Mouse (Mus musculus) liver, embryonic 13.5 days (tissue): Measurements from ENCODE around the gene Soga3. TPM values are rescaled to one million over a fixed set of nuclear protein-coding genes. Genes with fewer than 3 reads are reported as not detected.

ENCODE experiments used
- ATAC-seq: fragments of 200-750 bp; cut with Nextera tagmentation; 2 replicates; pipeline ENCODE4 v1.8.0; 2017; ENCODE audit warnings: low read depth, mild to moderate bottlenecking, moderate number of reproducible peaks, moderate library complexity
- DNase-seq: peaks from one replicate; pipeline ENCODE4 v3.0.0; 2022
- H3K27ac ChIP-seq: fragments of 300-500 bp; sonication (generic); 2 replicates; pipeline ENCODE4 v1.5.1; 2015; ENCODE audit warnings: moderate library complexity, mild to moderate bottlenecking, inconsistent platforms
- H3K27me3 ChIP-seq: fragments of 300-500 bp; sonication (generic); 2 replicates; pipeline ENCODE4 v1.6.1; 2015; ENCODE audit warnings: mild to moderate bottlenecking, inconsistent platforms
- H3K36me3 ChIP-seq: fragments of 300-500 bp; sonication (generic); 2 replicates; pipeline ENCODE4 v1.6.1; 2015; ENCODE audit warnings: mild to moderate bottlenecking, inconsistent platforms
- H3K4me1 ChIP-seq: fragments of 300-500 bp; sonication (generic); replicated peaks from 2 replicates; pipeline ENCODE4 v1.6.1; 2015; ENCODE audit warnings: inconsistent platforms
- H3K4me2 ChIP-seq: fragments of 300-500 bp; sonication (generic); 2 replicates; pipeline ENCODE4 v1.6.1; 2015; ENCODE audit warnings: inconsistent platforms, mild to moderate bottlenecking, moderate library complexity
- H3K4me3 ChIP-seq: fragments of 300-500 bp; sonication (generic); replicated peaks from 2 replicates; pipeline ENCODE4 v1.5.1; 2015; ENCODE audit warnings: mild to moderate bottlenecking, inconsistent platforms
- H3K9ac ChIP-seq: fragments of 300-500 bp; sonication (generic); 2 replicates; pipeline ENCODE4 v1.6.1; 2015; ENCODE audit warnings: mild to moderate bottlenecking, inconsistent platforms
- H3K9me3 ChIP-seq: fragments of 300-500 bp; sonication (generic); replicated peaks from 2 replicates; pipeline ENCODE4 v1.6.1; 2016; ENCODE audit warnings: inconsistent platforms
- WGBS: fragments of 180-500 bp; shearing (Covaris S2); methylation state at CpG from one replicate; pipeline ENCODE4 v1.1.7; 2015; ENCODE audit not compliant: insufficient replicate concordance; 5-methylcytosine and 5-hydroxymethylcytosine counted together
- polyA plus RNA-seq: library from polyadenylated mRNA; unstranded; fragments of >200 nt; fragmentation: Nextera tagmentation; extraction: Ambion mirVana; gene quantifications from 2 replicates; pipeline ENCODE4 v1.2.1, GENCODE M21; 2015

The Soga3 gene
- polyA plus RNA-seq, 1 experiment from 2014 or later, result 0.13 TPM

DNA sequence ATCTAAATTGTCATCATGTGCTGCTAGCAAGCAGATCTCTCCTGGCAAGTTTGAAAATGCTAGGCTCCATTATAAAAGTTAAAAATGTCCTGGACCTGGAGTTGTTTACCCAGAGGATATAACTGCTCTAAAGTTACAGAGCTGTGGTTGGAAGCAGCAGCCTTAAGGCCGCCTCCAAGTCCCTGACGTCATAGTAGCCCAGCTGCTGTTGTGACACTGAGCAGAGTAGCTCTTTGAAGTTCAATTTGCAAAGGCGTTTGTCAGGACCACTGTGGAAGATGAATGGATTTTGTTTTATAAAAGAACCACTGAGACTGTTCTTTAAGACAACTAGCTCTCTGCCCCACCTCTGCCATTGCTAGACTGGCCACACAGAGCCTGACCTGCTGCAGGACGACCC is 67.8 kb downstream of the Soga3 start, which contains the start of gene 9330159F19Rik:
9330159F19Rik (plus strand) TSS at position 154 of the 400 bp plus-strand sequence.
- no peak within 1 kb of the TSS for H3K4me2 ChIP-seq
- H3K36me3 ChIP-seq, result no peaks in the 10 kb centered on the region
- H3K27me3 ChIP-seq, result no peaks in the 10 kb centered on the region
- H3K9ac ChIP-seq, result no peak within 1 kb of the TSS
- no peak within 1 kb of the TSS for H3K27ac ChIP-seq
- H3K4me1 ChIP-seq, result no peaks in the 10 kb centered on the region
- no peaks in the 10 kb centered on the region for H3K9me3 ChIP-seq
- 13% methylated on average over 4 of the region's 4 CpGs for WGBS
- no peak for DNase-seq
- ATAC-seq, result no peak
- no peak within 1 kb of the TSS for H3K4me3 ChIP-seq

DNA sequence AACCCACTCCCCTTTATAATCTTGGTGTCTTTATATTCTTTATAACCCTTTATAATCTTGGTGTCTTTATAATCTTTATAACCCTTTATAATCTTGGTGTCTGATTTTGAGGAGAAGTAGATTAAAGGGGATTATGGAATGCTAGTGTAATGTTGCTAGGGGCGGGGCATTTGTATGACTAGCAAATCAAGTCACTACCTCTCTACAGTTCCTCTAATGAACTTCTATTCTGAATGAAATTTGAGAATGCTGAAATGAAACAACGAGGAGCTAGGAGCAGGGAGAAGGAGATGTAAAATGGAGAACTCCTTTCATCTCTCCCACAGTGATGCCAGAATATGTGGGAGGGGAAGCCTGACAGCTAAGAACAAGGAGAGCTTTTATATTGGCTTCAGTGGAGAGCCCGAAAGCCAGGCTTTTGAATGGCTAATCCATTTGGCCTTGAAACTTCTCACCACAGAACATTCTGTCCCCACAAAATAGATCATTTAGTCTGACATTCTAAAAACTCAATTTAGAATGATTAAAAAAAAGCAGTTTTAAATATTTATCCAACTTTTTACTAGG is 70.0 kb downstream of the Soga3 start:
- Histone ChIP-seq H3K36me3 (no peaks in the 10 kb centered on the region), H3K4me3 (no peak overlapping the region), H3K9me3 (no peaks in the 10 kb centered on the region), H3K27ac (no peak overlapping the region), H3K27me3 (no peaks in the 10 kb centered on the region), H3K9ac (no peak overlapping the region), H3K4me2 (no peak overlapping the region), H3K4me1 (no peaks in the 10 kb centered on the region)
- WGBS, result 54% methylated on average over 3 of the region's 3 CpGs
- DNase-seq, result no peak
- no peak for ATAC-seq

DNA sequence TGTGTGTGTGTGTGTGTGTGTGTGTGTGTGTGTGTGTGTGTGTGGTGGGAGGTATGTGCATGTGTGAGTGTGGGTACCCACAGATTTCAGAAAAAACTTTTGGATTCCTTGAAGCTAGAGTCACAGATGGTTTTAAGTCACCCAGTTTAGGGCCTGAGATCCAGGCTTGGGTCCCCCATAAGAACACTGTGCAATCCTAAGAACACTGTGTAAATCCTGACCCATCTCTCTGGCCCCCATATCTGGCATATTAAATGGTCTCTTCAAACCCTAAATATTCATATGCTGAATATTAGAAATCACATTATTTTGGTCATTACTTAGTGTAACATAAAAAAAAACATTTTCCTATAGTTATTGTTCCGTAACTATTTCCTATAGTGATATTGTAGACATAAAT is 73.3 kb downstream of the Soga3 start:
- Histone ChIP-seq H3K27ac (no peak overlapping the region), H3K4me2 (no peak overlapping the region), H3K27me3 (no peaks in the 10 kb centered on the region), H3K9ac (no peak overlapping the region), H3K4me3 (no peak overlapping the region), H3K36me3 (no peaks in the 10 kb centered on the region), H3K4me1 (no peaks in the 10 kb centered on the region), H3K9me3 (no peaks in the 10 kb centered on the region)
- ATAC-seq (no peak), DNase-seq (no peak)
- 64% methylated on average over 1 of the region's 1 CpGs for WGBS

- H3K4me2 ChIP-seq, result no peak overlapping the region
- H3K27ac ChIP-seq, result no peak overlapping the region
- 70% methylated on average over 2 of the region's 2 CpGs for WGBS
- no peak for ATAC-seq
- H3K9ac ChIP-seq, result no peak overlapping the region
- H3K27me3 ChIP-seq, result no peaks in the 10 kb centered on the region
- H3K4me1 ChIP-seq, result no peaks in the 10 kb centered on the region
- H3K4me3 ChIP-seq, result no peak overlapping the region
- no peaks in the 10 kb centered on the region for H3K36me3 ChIP-seq
- no peaks in the 10 kb centered on the region for H3K9me3 ChIP-seq
- DNase-seq, result no peak
Measured at GRCm38 (mm10) chr10:29217451-29217850, 73.8 kb downstream of the Soga3 start.

DNA sequence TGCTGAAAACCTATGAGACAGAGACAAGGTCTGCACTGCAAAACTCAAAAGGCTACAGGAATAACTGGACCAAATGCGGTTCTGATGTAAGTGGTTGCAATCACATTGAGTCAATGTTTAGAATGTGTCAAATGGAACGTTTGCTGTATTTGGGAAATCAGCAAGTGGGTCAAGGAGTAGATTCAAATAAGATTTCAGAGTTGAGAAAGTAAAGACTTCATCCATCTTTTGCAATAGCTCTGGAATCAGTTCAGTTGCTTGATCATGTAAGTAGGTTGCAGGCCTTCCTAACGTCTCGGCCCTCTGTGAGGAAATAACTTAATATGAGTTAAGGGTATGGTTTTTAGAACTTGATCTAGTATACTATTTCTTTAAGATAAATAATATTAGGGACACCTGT is 81.7 kb downstream of the Soga3 start:
- Histone ChIP-seq H3K36me3 (no peaks in the 10 kb centered on the region), H3K9ac (no peak overlapping the region), H3K4me1 (no peaks in the 10 kb centered on the region), H3K27ac (no peak overlapping the region), H3K27me3 (no peaks in the 10 kb centered on the region), H3K4me2 (no peak overlapping the region), H3K9me3 (no peaks in the 10 kb centered on the region), H3K4me3 (no peak overlapping the region)
- WGBS, result 61% methylated on average over 4 of the region's 4 CpGs
- DNase-seq (no peak), ATAC-seq (no peak)

DNA sequence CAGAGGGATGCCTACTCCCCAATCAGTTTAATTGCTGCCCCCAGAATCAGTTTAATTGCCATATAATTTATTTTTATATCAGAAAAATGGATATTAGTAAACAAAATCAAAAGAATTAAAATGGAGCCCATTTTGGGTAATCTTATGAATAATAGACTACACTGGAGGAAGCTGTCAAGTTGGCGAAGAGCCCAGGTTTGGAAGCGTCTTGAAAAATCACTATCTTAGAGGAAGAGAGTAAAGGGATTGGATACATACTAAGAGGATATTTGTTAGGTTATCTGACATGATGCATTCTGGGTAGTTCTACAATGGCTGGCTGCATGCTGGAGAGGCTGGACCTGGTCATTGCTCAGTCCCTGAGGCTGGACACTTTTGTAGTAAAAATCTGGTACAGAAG is 87.6 kb downstream of the Soga3 start:
- no peaks in the 10 kb centered on the region for H3K4me1 ChIP-seq
- no peak overlapping the region for H3K27ac ChIP-seq
- WGBS, result 66% methylated on average over 2 of the region's 2 CpGs

More for the DNA sequence above, 87.6 kb downstream of the Soga3 start:
- Histone ChIP-seq H3K27me3 (no peaks in the 10 kb centered on the region), H3K4me2 (no peak overlapping the region), H3K4me3 (no peak overlapping the region), H3K36me3 (no peaks in the 10 kb centered on the region), H3K9me3 (no peaks in the 10 kb centered on the region), H3K9ac (no peak overlapping the region)
- DNase-seq (no peak), ATAC-seq (no peak)

Other genes with a start within 250 kb of the Soga3 start
- gene 2310057J18Rik, start 157.5 kb upstream of the Soga3 start, polyA plus RNA-seq, result not detected in 2 replicates
- not detected in 2 replicates for gene Gm49353, start 55.1 kb downstream of the Soga3 start, polyA plus RNA-seq
- gene 9330159F19Rik, start 67.8 kb downstream of the Soga3 start, polyA plus RNA-seq, result 0.03 TPM in 2 replicates
- gene Echdc1, start 169.3 kb downstream of the Soga3 start, polyA plus RNA-seq, result 22.9 and 32.3 TPM in 2 replicates
- 15.3 and 20.6 TPM in 2 replicates for gene Rnf146, start 218.6 kb downstream of the Soga3 start, polyA plus RNA-seq